Mouse (Mus musculus) layer of hippocampus, adult 11-12 months (tissue): Measurements from ENCODE around the gene Ube2u.

Experiments used
- DNase-seq: peaks from one replicate; pipeline ENCODE4 v3.0.0; 2022; ENCODE audit warnings: low spot score

The Ube2u gene

DNA sequence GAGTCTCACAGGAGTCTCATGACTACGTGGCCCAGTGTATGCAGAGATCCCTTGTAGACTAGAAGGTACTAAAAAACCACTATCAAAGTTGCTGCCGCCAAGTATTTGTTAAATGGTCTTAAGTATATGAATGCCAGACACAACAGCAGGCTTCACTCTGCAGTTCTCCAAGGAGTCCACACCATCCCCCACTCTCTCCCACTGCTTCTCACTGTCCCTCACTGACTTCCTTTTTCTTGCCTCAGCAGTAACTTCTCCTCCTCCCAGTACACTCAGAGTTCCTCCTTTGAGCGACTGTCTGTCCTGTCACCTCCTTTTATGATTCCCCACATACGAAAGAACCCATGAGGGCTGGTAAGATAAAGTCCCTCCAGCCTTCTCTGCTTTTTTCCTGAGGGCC is 69.3 kb downstream of the Ube2u start:
- DNase-seq: no peak

- no peak for DNase-seq
These were observed 74.6 kb downstream of the Ube2u start for GRCm38 (mm10) chr4:100553296-100553695.

DNA sequence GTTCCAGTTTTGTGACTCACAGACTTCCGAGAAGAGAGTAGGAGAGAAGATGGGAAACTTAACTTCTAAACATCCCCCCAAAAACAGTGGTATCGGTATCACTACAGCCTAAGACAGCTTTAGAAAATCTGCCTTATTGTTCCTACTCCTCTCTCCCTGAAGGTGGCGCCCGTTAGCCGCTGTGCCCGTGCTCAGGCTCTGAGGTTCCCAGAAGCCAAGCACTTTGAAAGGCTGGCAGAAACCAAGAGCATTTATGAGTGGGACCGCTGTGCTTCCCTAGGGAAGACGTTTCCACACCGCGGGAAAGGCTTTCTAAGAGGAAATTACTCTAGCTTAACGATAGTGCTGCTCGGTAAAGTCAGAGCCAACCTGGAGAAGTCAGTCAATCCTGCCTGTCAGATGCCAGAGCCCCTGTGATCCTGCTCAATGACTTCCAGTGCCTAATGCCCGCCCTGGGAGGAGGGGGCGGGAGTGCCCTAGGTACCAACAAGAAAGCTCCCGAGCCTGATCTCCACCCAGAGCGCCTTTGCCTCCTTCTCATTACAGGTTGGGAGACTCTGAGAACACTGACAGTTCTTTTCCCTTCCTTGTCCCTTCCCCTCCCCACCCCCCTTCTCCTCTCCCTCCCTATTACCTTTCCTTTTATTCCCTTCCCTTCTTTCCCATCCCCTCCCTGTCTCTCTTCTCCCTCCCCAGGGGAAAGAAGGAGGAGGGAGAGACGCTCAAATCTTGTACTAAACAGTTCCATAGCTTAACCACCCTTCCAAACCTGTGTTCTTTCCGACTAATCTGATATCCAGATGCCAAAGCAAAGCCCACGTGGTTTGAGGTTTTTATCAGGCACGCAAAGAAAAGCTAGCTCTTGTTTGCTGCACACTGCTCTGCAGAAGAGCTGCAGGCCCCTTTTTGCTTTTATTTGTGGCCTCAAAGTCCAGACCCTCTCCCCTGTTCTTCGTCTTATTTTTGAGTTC is 109.9 kb downstream of the Ube2u start:
- peak; percentile 80 for DNase-seq

DNA sequence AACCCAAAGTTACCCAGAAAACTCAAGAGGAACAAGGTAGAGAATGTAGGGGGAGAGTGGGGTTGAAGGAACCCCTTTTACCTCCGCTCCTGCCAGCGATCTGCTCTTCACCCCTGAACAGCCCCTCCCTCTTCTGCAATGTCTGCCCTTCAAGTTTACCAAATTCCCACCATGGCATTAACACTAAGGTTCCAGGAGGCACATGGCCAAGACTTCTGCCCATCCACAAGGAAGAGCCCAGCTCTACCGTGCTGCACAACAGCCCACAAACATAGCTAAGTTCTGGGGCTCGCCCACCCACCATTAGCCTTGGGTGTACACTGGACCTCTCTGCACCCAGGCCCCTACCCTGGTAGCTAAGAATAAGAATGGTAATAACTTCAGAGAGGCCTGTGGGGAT is 117.1 kb downstream of the Ube2u start:
- no peak for DNase-seq

GRCm38 (mm10) chr4:100596630-100597029 is 118.0 kb downstream of the Ube2u start:
- DNase-seq: peak; percentile 43

DNA sequence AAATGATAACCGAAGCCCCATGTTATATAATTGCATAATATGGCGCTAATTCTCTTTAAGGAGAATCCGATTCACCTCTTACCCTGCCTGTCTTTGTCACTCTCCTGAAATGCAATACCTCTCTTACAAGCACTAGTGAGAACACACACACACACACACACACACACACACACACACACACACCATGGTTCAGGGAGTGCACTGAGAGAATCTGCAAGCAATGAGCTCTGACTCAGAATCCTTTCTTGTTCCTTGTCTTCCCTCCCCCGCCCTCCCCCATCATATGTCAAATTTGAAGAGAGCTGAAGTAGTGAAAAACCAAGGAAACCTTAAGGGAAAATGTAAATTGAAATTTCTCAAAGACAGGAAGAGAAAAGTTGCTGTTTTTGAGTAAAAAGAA is 118.4 kb downstream of the Ube2u start:
- no peak for DNase-seq
